Comparison of ENCODE assay signal across 31 mouse cellular contexts in the genomic region with DNA sequence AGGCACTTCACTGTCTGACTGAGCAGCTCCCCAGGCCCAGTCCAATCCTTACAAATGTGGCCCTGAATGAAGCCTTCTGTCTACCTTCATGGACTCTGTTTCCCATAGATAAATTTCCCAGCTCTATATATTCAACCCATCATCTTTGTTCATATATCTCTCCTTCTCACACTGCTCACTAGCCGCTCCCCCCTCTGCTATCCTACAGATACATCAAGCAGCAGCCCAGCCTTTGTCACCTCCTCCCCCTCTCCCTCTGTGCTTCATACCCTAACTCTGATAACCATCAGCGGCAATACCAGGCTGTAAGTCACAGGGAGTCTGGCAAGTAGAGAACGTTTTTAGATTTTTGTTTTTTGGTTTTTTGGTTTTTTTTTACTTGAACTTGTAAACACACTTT. TPM values are rescaled to one million over a fixed set of nuclear protein-coding genes. Genes with fewer than 3 reads are reported as not detected.
A peak's percentile ranks its signal among the peaks of the same experiment; 100 is the strongest.
DNase-seq lines count a peak whose midpoint lies in the region; ATAC-seq and TF ChIP-seq lines count a peak whose summit lies in the region.
"Had no signal": no experiment of that assay in that cellular context is flagged by ENCODE, and none has a peak within 500 bp of the region (broad histone marks: within the 10 kb centered on the region; RNA-seq: fewer than 3 reads in every experiment).

No protein-coding gene starts in this region.

- H3K9ac ChIP-seq in intestine, postnatal 0 days (ENCODE audit: low read depth, low read length) = no peak overlapping the region
- no peak overlapping the region for H3K9ac ChIP-seq in intestine, embryonic 15.5 days
- H3K9ac ChIP-seq in liver, embryonic 12.5 days = no peak overlapping the region
- H3K9ac ChIP-seq: heart, embryonic 12.5 days; hindbrain, embryonic 12.5 days; limb, embryonic 12.5 days; lung, embryonic 14.5 days; neural tube, embryonic 12.5 days had no signal

- peaks cover 14% of the 10 kb centered on the region for H3K36me3 ChIP-seq in intestine, postnatal 0 days (ENCODE audit: control insufficient read depth, insufficient read depth)
- H3K36me3 ChIP-seq in intestine, embryonic 15.5 days = peaks cover 16% of the 10 kb centered on the region
- peaks cover 28% of the 10 kb centered on the region for H3K36me3 ChIP-seq in liver, embryonic 12.5 days
- H3K36me3 ChIP-seq: G1E had no signal

- H3K4me3 ChIP-seq in intestine, postnatal 0 days (ENCODE audit: low read depth, low read length) = no peak overlapping the region
- H3K4me3 ChIP-seq in intestine, embryonic 15.5 days (replicated peaks) = no peak overlapping the region
- H3K4me3 ChIP-seq in liver, embryonic 12.5 days = no peak overlapping the region
- H3K4me3 ChIP-seq: gastrocnemius, adult 2 months; heart, embryonic 12.5 days; hindbrain, embryonic 12.5 days; limb, embryonic 12.5 days; megakaryocyte, embryonic 14.5 days; neural tube, embryonic 12.5 days had no signal

- H3K27ac ChIP-seq in intestine, postnatal 0 days (ENCODE audit: low read depth, low read length) = 0 out of 2 replicates have a peak overlapping the region, but pooled peaks have one; percentile 4
- H3K27ac ChIP-seq in intestine, embryonic 15.5 days = no peak overlapping the region
- peak overlapping the region; percentile 58; the same call in 1 of the 2 replicates for H3K27ac ChIP-seq in liver, embryonic 12.5 days
- H3K27ac ChIP-seq: gastrocnemius, adult 2 months; hindbrain, embryonic 12.5 days; limb, embryonic 12.5 days; neural tube, embryonic 12.5 days had no signal

- DNase-seq in c-Kit-positive CD71-positive TER-119-positive erythroid progenitor cells, embryonic 14.5 days (ENCODE audit: low spot score) = peak; percentile 45
- DNase-seq in left cerebral cortex, postnatal 14 days (ENCODE audit: low spot score in 2 of 2) = no peak
- no peak for DNase-seq in gastrocnemius, postnatal 14 days
- DNase-seq: adrenal gland, postnatal 14 days; B cell, adult 2 months; cerebellum, adult 11-12 months; cerebellum, postnatal 10 days; gastrocnemius, adult 2 months; heart, postnatal 10 days; kidney, adult 2 months; kidney, postnatal 14 days; lung, embryonic 14.5 days; midbrain, embryonic 14.5 days; right cerebral cortex, postnatal 25 days; thymus, adult 18-20 months; thymus, postnatal 36 days had no signal

- WGBS in intestine, postnatal 0 days = 80% methylated on average over 3 of the region's 3 CpGs
- WGBS in intestine, embryonic 15.5 days = 81% methylated on average over 3 of the region's 3 CpGs
- 27% methylated on average over 3 of the region's 3 CpGs for WGBS in liver, embryonic 12.5 days (ENCODE audit: insufficient replicate concordance)

- no peak for ATAC-seq in intestine, postnatal 0 days
- ATAC-seq in intestine, embryonic 15.5 days = no peak
- ATAC-seq in liver, embryonic 12.5 days = peak; percentile 98
- peak; percentile 95 for ATAC-seq in megakaryocyte progenitor cell, adult 5-6 weeks (replicated peaks; ENCODE audit: poor library complexity)

- H3K4me1 ChIP-seq in intestine, postnatal 0 days (replicated peaks; ENCODE audit: control insufficient read depth, insufficient read depth, low read length) = no peaks in the 10 kb centered on the region
- H3K4me1 ChIP-seq in intestine, embryonic 15.5 days (replicated peaks) = no peaks in the 10 kb centered on the region
- H3K4me1 ChIP-seq in liver, embryonic 12.5 days = peaks cover 24% of the 10 kb centered on the region
- H3K4me1 ChIP-seq: hindbrain, embryonic 12.5 days; limb, embryonic 12.5 days; megakaryocyte, embryonic 14.5 days had no signal

- TF ChIP-seq CTCF in intestine, postnatal 0 days (IDR thresholded peaks at IDR 0.05; ENCODE audit: low read depth) = no peak

- H3K4me2 ChIP-seq in intestine, postnatal 0 days (replicated peaks; ENCODE audit: low read depth) = no peak overlapping the region
- H3K4me2 ChIP-seq in intestine, embryonic 15.5 days (replicated peaks) = no peak overlapping the region
- H3K4me2 ChIP-seq in liver, embryonic 12.5 days = peak overlapping the region; percentile 21
- H3K4me2 ChIP-seq: heart, embryonic 12.5 days; hindbrain, embryonic 12.5 days; limb, embryonic 12.5 days; lung, embryonic 14.5 days; neural tube, embryonic 12.5 days had no signal

- no peaks in the 10 kb centered on the region for H3K9me3 ChIP-seq in intestine, postnatal 0 days (ENCODE audit: control insufficient read depth)
- no peaks in the 10 kb centered on the region for H3K9me3 ChIP-seq in intestine, embryonic 15.5 days
- H3K9me3 ChIP-seq in liver, embryonic 12.5 days (replicated peaks) = no peaks in the 10 kb centered on the region
- H3K9me3 ChIP-seq: heart, embryonic 12.5 days; hindbrain, embryonic 12.5 days; limb, embryonic 12.5 days; megakaryocyte, embryonic 14.5 days; neural tube, embryonic 12.5 days had no signal

- no peaks in the 10 kb centered on the region for H3K27me3 ChIP-seq in intestine, postnatal 0 days (replicated peaks; ENCODE audit: control insufficient read depth, insufficient read depth, low read length)
- no peaks in the 10 kb centered on the region for H3K27me3 ChIP-seq in intestine, embryonic 15.5 days (replicated peaks)
- H3K27me3 ChIP-seq in liver, embryonic 12.5 days (replicated peaks) = no peaks in the 10 kb centered on the region
- H3K27me3 ChIP-seq: CH12.LX; heart, embryonic 12.5 days; hindbrain, embryonic 12.5 days; limb, embryonic 12.5 days; megakaryocyte, embryonic 14.5 days; neural tube, embryonic 12.5 days had no signal

- intact Hi-C loops in left cerebral cortex, postnatal 14 days (cut with DNase I) = no loop called here
- intact Hi-C loops in gastrocnemius, postnatal 14 days (cut with DNase I; ENCODE audit: low total_unique reads) = no loop called here

RNA-seq across cellular contexts. Expression of a gene that starts 14.1 kb away (rescaled TPM):
- polyA plus RNA-seq in intestine, postnatal 0 days (2015; fragmentation: Nextera tagmentation; extraction: Ambion mirVana) = 0.42 and 0.73 TPM in 2 replicates
- 2.2 and 2.6 TPM in 2 replicates for polyA plus RNA-seq in intestine, embryonic 15.5 days (2015; fragmentation: Nextera tagmentation; extraction: Ambion mirVana)
- polyA plus RNA-seq in liver, embryonic 12.5 days (2016; fragmentation: Nextera tagmentation; extraction: Ambion mirVana) = 18.0 and 20.3 TPM in 2 replicates
- total RNA-seq in megakaryocyte progenitor cell, adult 5-6 weeks (2015) = 1.7 and 3.2 TPM in 2 replicates
- total RNA-seq in megakaryocyte progenitor cell, adult 5-6 weeks (2017) = 2.0 and 3.7 TPM in 2 replicates
- total RNA-seq in left cerebral cortex, postnatal 14 days (2021) = not detected
- not detected for total RNA-seq in gastrocnemius, postnatal 14 days (2021)
- total RNA-seq: CH12.LX; gastrocnemius, adult 2 months; layer of hippocampus, adult 18-20 months; left cerebral cortex, postnatal 10 days had no signal
- polyA plus RNA-seq: brain, embryonic 14.5 days; G1E; spleen, adult 2 months had no signal

Comparison
In these comparisons a context has a peak if more than half of its experiments do, and no peak if none do; other contexts are left out.
1. ATAC-seq: peak in liver, embryonic 12.5 days (single experiment) and megakaryocyte progenitor cell, adult 5-6 weeks (single experiment); none in intestine, postnatal 0 days (single experiment) and intestine, embryonic 15.5 days (single experiment).